Mouse (Mus musculus) megakaryocyte-erythroid progenitor cell, adult 5-6 weeks (primary cell): Measurements from ENCODE around the gene Nkx2-4. TPM values are rescaled to one million over a fixed set of nuclear protein-coding genes. Genes with fewer than 3 reads are reported as not detected.

Experiments
- ATAC-seq: replicated peaks from 2 replicates; pipeline ENCODE4 v1.8.0; 2016; ENCODE audit warnings: mild to moderate bottlenecking, inconsistent platforms; ENCODE audit not compliant: severe bottlenecking, poor library complexity, low FRiP score, low TSS enrichment
- total RNA-seq, 2 experiments: library from RNA; stranded (forward) in 1 of 2; stranded (reverse) in 1 of 2; fragments of 200-1000, 215-1000 nt in 1 of 2; fragments of >200 nt in 1 of 2; fragmentation: Nextera tagmentation in 1 of 2; gene quantifications; 2 replicates each; pipeline ENCODE4 v1.2.3; 2014 to 2017

Nkx2-4 gene
- total RNA-seq (2014; fragmentation: Nextera tagmentation), result not detected in 2 replicates
- not detected in 2 replicates for total RNA-seq (2017)

- ATAC-seq, result no peak
Measured at GRCm38 (mm10) chr2:147085072-147085870, at the start of gene Nkx2-4. Gene Nkx2-4, minus strand, starts transcription at chr2:147085445.

- no peak for ATAC-seq
Measured at GRCm38 (mm10) chr2:147127366-147127765, 42.1 kb upstream of the Nkx2-4 start.

- no peak for ATAC-seq
Measured at GRCm38 (mm10) chr2:147119736-147120135, 34.5 kb upstream of the Nkx2-4 start.

GRCm38 (mm10) chr2:147086441-147086840 is 1.2 kb upstream of the Nkx2-4 start:
- ATAC-seq, result no peak

GRCm38 (mm10) chr2:147085937-147086336 is 692 bp upstream of the Nkx2-4 start:
- no peak for ATAC-seq

- no peak for ATAC-seq
Measured at GRCm38 (mm10) chr2:147084366-147085071, 726 bp downstream of the Nkx2-4 start.

GRCm38 (mm10) chr2:147083471-147084365 is 1.5 kb downstream of the Nkx2-4 start:
- ATAC-seq, result 0 out of 2 replicates have a peak, but pooled peaks have one; percentile 26

- no peak for ATAC-seq
Measured at GRCm38 (mm10) chr2:147082391-147082790, 2.9 kb downstream of the Nkx2-4 start.

- no peak for ATAC-seq
Measured at GRCm38 (mm10) chr2:147074399-147074798, 10.8 kb downstream of the Nkx2-4 start.

- ATAC-seq, result no peak
Measured at GRCm38 (mm10) chr2:147073962-147074361, 11.3 kb downstream of the Nkx2-4 start.

GRCm38 (mm10) chr2:147070305-147070704 is 14.9 kb downstream of the Nkx2-4 start:
- no peak for ATAC-seq

- no peak for ATAC-seq
Measured at GRCm38 (mm10) chr2:147069077-147069476, 16.2 kb downstream of the Nkx2-4 start.

- ATAC-seq, result peak; percentile 88
Measured at GRCm38 (mm10) chr2:147067480-147068246, 17.6 kb downstream of the Nkx2-4 start.

GRCm38 (mm10) chr2:147053229-147053892 is 31.9 kb downstream of the Nkx2-4 start:
- ATAC-seq, result no peak

- ATAC-seq, result no peak
Measured at GRCm38 (mm10) chr2:147047051-147047450, 38.2 kb downstream of the Nkx2-4 start.

- ATAC-seq, result no peak
Measured at GRCm38 (mm10) chr2:147035864-147036263, 49.4 kb downstream of the Nkx2-4 start.
